Mouse (Mus musculus) CD8-positive naive resting alpha-beta T cell, adult 57 days (primary cell): Measurements from ENCODE around the gene Gm21366. TPM values are rescaled to one million over a fixed set of nuclear protein-coding genes. Genes with fewer than 3 reads are reported as not detected.

ENCODE experiments used
- total RNA-seq: library from RNA; stranded (reverse); gene quantifications from one replicate; pipeline ENCODE4 v1.2.4, GENCODE M21; 2023

Gm21366 gene
- total RNA-seq: not detected

DNA sequence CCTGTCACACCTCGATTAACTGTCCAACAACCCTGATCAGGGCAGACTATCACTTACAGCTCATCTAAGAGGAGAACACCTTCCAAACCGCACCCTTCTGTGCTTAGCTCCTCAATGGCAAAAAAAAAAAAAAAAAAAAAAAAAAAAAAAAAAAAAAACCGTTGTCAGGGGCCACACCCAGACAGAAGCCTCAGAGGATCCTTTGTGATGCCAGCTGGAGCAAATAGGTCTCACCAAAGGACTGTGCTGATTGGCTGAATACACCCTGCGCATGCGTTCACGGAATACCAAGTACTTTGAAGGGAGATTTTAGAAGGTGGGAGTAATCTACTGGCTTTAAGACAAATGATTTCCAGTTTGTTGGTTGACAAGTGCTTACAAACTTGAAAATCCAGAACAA, at the start of gene Gm21366:
Gm21366 (minus strand) TSS at position 101 of the 400 bp plus-strand sequence.

